Mouse (Mus musculus) forebrain, embryonic 13.5 days (tissue): ENCODE results near the gene Usp25. TPM values are rescaled to one million over a fixed set of nuclear protein-coding genes. Genes with fewer than 3 reads are reported as not detected.

ENCODE experiments used
- ATAC-seq: fragments of 200-750 bp; cut with Nextera tagmentation; 2 replicates; pipeline ENCODE4 v1.8.0; 2017
- H3K27ac ChIP-seq: fragments of 300-500 bp; sonication (generic); 2 replicates; pipeline ENCODE4 v1.5.1; 2015; ENCODE audit warnings: inconsistent platforms, mild to moderate bottlenecking, moderate library complexity
- H3K27me3 ChIP-seq: fragments of 300-500 bp; sonication (generic); 2 replicates; pipeline ENCODE4 v1.6.1; 2015; ENCODE audit warnings: mild to moderate bottlenecking, inconsistent platforms
- H3K36me3 ChIP-seq: fragments of 300-500 bp; sonication (generic); 2 replicates; pipeline ENCODE4 v1.6.1; 2015; ENCODE audit warnings: mild to moderate bottlenecking, inconsistent platforms; ENCODE audit not compliant: poor library complexity, severe bottlenecking
- H3K4me1 ChIP-seq: fragments of 300-500 bp; sonication (generic); 2 replicates; pipeline ENCODE4 v1.6.1; 2015; ENCODE audit warnings: inconsistent platforms
- H3K4me2 ChIP-seq: fragments of 300-500 bp; sonication (generic); 2 replicates; pipeline ENCODE4 v1.6.1; 2015; ENCODE audit warnings: inconsistent platforms, mild to moderate bottlenecking, moderate library complexity
- H3K4me3 ChIP-seq: fragments of 300-500 bp; sonication (generic); 2 replicates; pipeline ENCODE4 v1.5.1; 2015; ENCODE audit warnings: mild to moderate bottlenecking, inconsistent platforms
- H3K9ac ChIP-seq: fragments of 300-500 bp; sonication (generic); 2 replicates; pipeline ENCODE4 v1.6.1; 2015; ENCODE audit warnings: mild to moderate bottlenecking, inconsistent platforms
- H3K9me3 ChIP-seq: fragments of 300-500 bp; sonication (generic); replicated peaks from 2 replicates; pipeline ENCODE4 v1.6.1; 2016; ENCODE audit warnings: inconsistent platforms
- WGBS: fragments of 180-500 bp; shearing (Covaris S2); methylation state at CpG from one replicate; pipeline ENCODE4 v1.1.7; 2015; 5-methylcytosine and 5-hydroxymethylcytosine counted together
- polyA plus RNA-seq: library from polyadenylated mRNA; unstranded; fragments of >200 nt; fragmentation: Nextera tagmentation; extraction: Ambion mirVana; gene quantifications from 2 replicates; pipeline ENCODE4 v1.2.1, GENCODE M21; 2015

Usp25 gene
- polyA plus RNA-seq, 1 experiment from 2014 or later = 12.2 TPM

GRCm38 (mm10) chr16:77099018-77099869 is 85.7 kb downstream of the Usp25 start:
- H3K4me3 ChIP-seq = no peak overlapping the region
- 38% methylated on average over 8 of the region's 8 CpGs for WGBS
- H3K27ac ChIP-seq = no peak overlapping the region
- H3K4me1 ChIP-seq = peaks cover 17% of the 10 kb centered on the region
- H3K9me3 ChIP-seq = no peaks in the 10 kb centered on the region
- no peak overlapping the region for H3K4me2 ChIP-seq
- no peaks in the 10 kb centered on the region for H3K27me3 ChIP-seq
- peak; percentile 91 for ATAC-seq
- H3K36me3 ChIP-seq = peaks cover 4% of the 10 kb centered on the region; the same call in 1 of the 2 replicates
- H3K9ac ChIP-seq = no peak overlapping the region

- H3K36me3 ChIP-seq = peaks cover 4% of the 10 kb centered on the region; the same call in 1 of the 2 replicates
- no peaks in the 10 kb centered on the region for H3K27me3 ChIP-seq
- H3K4me2 ChIP-seq = no peak overlapping the region
- no peak overlapping the region for H3K9ac ChIP-seq
- no peak overlapping the region for H3K4me3 ChIP-seq
- H3K4me1 ChIP-seq = peaks cover 15% of the 10 kb centered on the region
- H3K27ac ChIP-seq = no peak overlapping the region
- no peak for ATAC-seq
- WGBS = 91% methylated on average over 5 of the region's 5 CpGs
- no peaks in the 10 kb centered on the region for H3K9me3 ChIP-seq
These were observed 90.2 kb downstream of the Usp25 start for GRCm38 (mm10) chr16:77103637-77104264.

GRCm38 (mm10) chr16:77111268-77111667 is 97.8 kb downstream of the Usp25 start:
- WGBS = 95% methylated on average over 1 of the region's 1 CpGs
- ATAC-seq = no peak
- no peaks in the 10 kb centered on the region for H3K27me3 ChIP-seq
- no peak overlapping the region for H3K9ac ChIP-seq
- no peaks in the 10 kb centered on the region for H3K9me3 ChIP-seq
- no peak overlapping the region for H3K4me3 ChIP-seq
- H3K4me1 ChIP-seq = no peaks in the 10 kb centered on the region
- peaks cover 32% of the 10 kb centered on the region for H3K36me3 ChIP-seq
- no peak overlapping the region for H3K4me2 ChIP-seq
- no peak overlapping the region for H3K27ac ChIP-seq

DNA sequence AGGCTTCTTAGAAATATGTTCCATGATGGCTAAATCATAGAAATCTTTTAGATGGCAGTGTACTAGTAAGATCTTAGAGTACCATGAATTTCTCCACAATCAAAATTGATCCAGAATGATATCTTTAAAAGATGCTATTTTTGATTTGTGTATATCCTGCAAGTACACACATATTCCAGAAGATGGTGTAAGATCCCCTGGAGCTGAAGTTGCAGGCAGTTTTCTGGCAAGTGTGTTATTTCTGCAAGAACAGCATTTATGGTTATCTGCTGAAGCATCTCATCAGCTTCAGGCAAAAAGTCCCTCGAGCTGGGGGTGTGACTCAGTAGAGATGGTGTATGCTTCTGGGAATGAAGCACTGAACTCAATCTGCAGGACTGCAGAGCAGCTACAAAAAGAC is 112.4 kb downstream of the Usp25 start:
- H3K9me3 ChIP-seq = no peaks in the 10 kb centered on the region
- no peaks in the 10 kb centered on the region for H3K36me3 ChIP-seq
- H3K4me3 ChIP-seq = no peak overlapping the region
- H3K27me3 ChIP-seq = no peaks in the 10 kb centered on the region
- ATAC-seq = no peak
- H3K9ac ChIP-seq = no peak overlapping the region
- H3K4me2 ChIP-seq = no peak overlapping the region
- 72% methylated on average over 1 of the region's 1 CpGs for WGBS
- H3K27ac ChIP-seq = no peak overlapping the region
- H3K4me1 ChIP-seq = peaks cover 9% of the 10 kb centered on the region

- H3K27ac ChIP-seq = no peak overlapping the region
- H3K36me3 ChIP-seq = no peaks in the 10 kb centered on the region
- H3K4me2 ChIP-seq = no peak overlapping the region
- 0 out of 2 replicates have a peak, but pooled peaks have one; percentile 50 for ATAC-seq
- H3K4me3 ChIP-seq = no peak overlapping the region
- H3K9me3 ChIP-seq = no peaks in the 10 kb centered on the region
- H3K4me1 ChIP-seq = peaks cover 9% of the 10 kb centered on the region
- no peaks in the 10 kb centered on the region for H3K27me3 ChIP-seq
- H3K9ac ChIP-seq = no peak overlapping the region
- WGBS = 35% methylated on average over 5 of the region's 5 CpGs
These were observed 115.2 kb downstream of the Usp25 start for GRCm38 (mm10) chr16:77128683-77129082.

DNA sequence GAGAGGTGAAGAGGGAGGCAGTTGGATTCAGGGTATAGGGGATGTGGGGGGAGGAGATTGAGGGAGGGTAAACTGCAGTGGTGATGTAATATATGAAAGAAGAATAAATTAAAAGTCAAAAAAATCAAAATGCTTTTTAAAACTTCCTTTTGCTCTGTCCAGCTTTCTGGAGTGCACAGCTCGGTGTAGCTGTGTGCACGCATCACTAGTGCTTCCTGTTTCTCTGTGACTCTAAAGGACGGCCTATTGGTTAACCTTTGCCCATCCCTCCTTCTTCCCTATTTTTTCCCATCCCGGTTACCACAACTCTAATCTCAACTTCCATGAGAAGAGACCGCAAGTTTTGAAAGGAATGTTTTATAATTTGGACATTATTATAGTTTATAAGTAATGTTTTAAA is 119.5 kb downstream of the Usp25 start:
- ATAC-seq = no peak
- WGBS = 97% methylated on average over 5 of the region's 5 CpGs

GRCm38 (mm10) chr16:77140651-77141050 is 127.1 kb downstream of the Usp25 start:
- Histone ChIP-seq H3K9me3 (no peaks in the 10 kb centered on the region), H3K9ac (no peak overlapping the region), H3K27me3 (no peaks in the 10 kb centered on the region), H3K36me3 (no peaks in the 10 kb centered on the region), H3K4me3 (no peak overlapping the region), H3K4me2 (no peak overlapping the region), H3K4me1 (no peaks in the 10 kb centered on the region), H3K27ac (no peak overlapping the region)
- WGBS = 89% methylated on average over 7 of the region's 7 CpGs
- ATAC-seq = no peak

More for the DNA sequence above, 119.5 kb downstream of the Usp25 start:
- Histone ChIP-seq H3K9ac (no peak overlapping the region), H3K4me3 (no peak overlapping the region), H3K4me2 (no peak overlapping the region), H3K9me3 (no peaks in the 10 kb centered on the region), H3K27ac (no peak overlapping the region), H3K36me3 (no peaks in the 10 kb centered on the region), H3K4me1 (peaks cover 9% of the 10 kb centered on the region), H3K27me3 (no peaks in the 10 kb centered on the region)

GRCm38 (mm10) chr16:77146801-77147200 is 133.3 kb downstream of the Usp25 start:
- no peak for ATAC-seq
- no peak overlapping the region for H3K4me3 ChIP-seq
- H3K9me3 ChIP-seq = no peaks in the 10 kb centered on the region
- 98% methylated on average over 5 of the region's 5 CpGs for WGBS
- no peak overlapping the region for H3K9ac ChIP-seq
- no peaks in the 10 kb centered on the region for H3K27me3 ChIP-seq
- H3K4me1 ChIP-seq = no peaks in the 10 kb centered on the region
- no peak overlapping the region for H3K4me2 ChIP-seq
- H3K27ac ChIP-seq = no peak overlapping the region
- no peaks in the 10 kb centered on the region for H3K36me3 ChIP-seq

DNA sequence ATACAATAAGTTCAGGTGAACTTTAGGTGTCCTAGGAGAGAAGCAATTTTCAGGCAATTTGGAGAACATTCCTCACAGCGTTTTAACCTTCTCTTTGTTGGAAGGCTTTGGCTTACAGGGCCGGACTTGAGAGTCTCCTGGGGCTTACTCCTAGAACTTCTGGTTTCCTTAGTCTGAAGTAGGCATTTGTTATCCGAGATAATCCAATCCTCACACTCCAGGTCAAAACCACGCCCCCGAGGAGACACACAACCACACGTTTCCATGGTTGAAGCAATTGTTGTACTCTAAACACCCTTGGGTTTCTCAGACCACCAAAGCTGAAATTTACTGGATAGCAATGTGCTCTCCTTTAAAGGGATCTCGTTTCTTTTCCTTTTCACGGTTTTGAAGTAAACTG is 136.8 kb downstream of the Usp25 start:
- H3K9me3 ChIP-seq = no peaks in the 10 kb centered on the region
- no peaks in the 10 kb centered on the region for H3K27me3 ChIP-seq
- H3K27ac ChIP-seq = no peak overlapping the region
- ATAC-seq = no peak
- no peak overlapping the region for H3K9ac ChIP-seq
- H3K4me3 ChIP-seq = no peak overlapping the region
- no peaks in the 10 kb centered on the region for H3K4me1 ChIP-seq
- H3K36me3 ChIP-seq = no peaks in the 10 kb centered on the region
- H3K4me2 ChIP-seq = no peak overlapping the region
- 63% methylated on average over 8 of the region's 8 CpGs for WGBS

DNA sequence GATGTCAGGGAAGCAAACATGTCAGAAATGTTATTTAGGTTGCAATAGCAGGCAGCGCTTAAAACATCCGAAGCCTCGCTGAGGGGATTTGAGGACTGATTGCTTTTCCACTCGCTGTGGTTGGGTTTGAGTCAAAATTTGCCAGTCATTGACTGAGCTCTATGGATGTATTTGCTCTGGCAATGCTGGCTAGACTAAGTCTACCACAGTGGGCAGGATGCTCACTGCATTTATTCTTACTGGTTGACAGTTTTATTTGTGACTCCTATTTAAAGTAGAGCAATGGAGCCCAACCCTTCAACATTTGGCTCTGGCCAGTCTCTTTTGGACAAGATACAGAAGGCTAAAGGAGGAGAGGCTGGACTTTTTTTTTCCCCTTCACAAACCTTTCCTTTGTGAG is 137.4 kb downstream of the Usp25 start:
- Histone ChIP-seq H3K9me3 (no peaks in the 10 kb centered on the region), H3K9ac (no peak overlapping the region), H3K36me3 (no peaks in the 10 kb centered on the region), H3K27ac (no peak overlapping the region), H3K4me2 (no peak overlapping the region), H3K4me1 (no peaks in the 10 kb centered on the region), H3K27me3 (no peaks in the 10 kb centered on the region), H3K4me3 (no peak overlapping the region)
- ATAC-seq = no peak
- 92% methylated on average over 4 of the region's 4 CpGs for WGBS

DNA sequence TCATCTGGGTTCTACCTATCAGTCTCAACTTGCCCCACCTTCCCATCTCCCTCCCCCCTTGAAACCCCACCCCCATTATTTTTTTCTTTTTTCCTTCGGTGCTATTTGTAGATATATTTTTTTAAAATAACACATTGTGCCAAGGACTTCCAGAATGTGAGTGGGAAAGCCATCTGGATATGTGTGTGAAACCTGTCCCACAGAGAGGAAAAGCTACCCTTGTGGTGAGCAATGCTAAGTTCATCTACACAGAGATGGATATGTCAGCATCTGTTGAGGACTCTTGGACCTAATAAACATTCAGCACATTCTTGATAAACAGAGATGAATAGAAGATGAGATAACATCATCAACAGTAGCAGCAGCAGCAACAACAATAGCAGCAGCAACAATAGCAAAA is 138.8 kb downstream of the Usp25 start:
- H3K9ac ChIP-seq = no peak overlapping the region
- H3K4me2 ChIP-seq = no peak overlapping the region
- no peaks in the 10 kb centered on the region for H3K27me3 ChIP-seq
- no peaks in the 10 kb centered on the region for H3K9me3 ChIP-seq
- H3K4me1 ChIP-seq = no peaks in the 10 kb centered on the region
- no peak overlapping the region for H3K4me3 ChIP-seq
- no peaks in the 10 kb centered on the region for H3K36me3 ChIP-seq
- 84% methylated on average over 1 of the region's 1 CpGs for WGBS
- H3K27ac ChIP-seq = no peak overlapping the region
- no peak for ATAC-seq

DNA sequence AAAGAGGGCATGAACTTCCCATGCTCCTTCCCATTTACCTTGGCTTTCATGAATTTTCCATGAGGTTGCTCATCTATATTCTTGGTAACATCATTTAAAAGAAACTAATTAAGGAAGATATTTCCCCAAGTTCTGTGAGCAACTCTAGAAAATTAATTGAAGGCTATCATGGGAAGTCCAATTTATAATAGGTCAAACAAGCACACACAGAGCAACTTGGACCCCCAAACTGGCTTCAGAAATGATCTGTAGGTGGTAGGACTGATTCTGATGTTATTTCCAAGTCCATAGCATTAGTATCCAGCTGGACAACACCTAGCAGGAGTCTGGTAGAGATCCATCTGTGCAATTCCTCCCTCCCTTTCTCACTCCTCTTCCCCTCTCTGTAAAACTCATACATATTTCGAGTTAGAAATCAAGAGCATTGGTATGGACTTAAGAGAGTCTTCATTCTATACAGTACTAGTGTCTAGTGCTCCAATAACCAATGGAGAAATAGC is 139.8 kb downstream of the Usp25 start:
- Histone ChIP-seq H3K4me3 (no peak overlapping the region), H3K9me3 (no peaks in the 10 kb centered on the region), H3K4me2 (no peak overlapping the region), H3K4me1 (no peaks in the 10 kb centered on the region), H3K27ac (no peak overlapping the region), H3K36me3 (no peaks in the 10 kb centered on the region), H3K27me3 (no peaks in the 10 kb centered on the region), H3K9ac (no peak overlapping the region)
- ATAC-seq = no peak
- WGBS = 71% methylated on average over 1 of the region's 1 CpGs
